Comparison of ENCODE assay signal across 11 mouse cellular contexts in the genomic region with DNA sequence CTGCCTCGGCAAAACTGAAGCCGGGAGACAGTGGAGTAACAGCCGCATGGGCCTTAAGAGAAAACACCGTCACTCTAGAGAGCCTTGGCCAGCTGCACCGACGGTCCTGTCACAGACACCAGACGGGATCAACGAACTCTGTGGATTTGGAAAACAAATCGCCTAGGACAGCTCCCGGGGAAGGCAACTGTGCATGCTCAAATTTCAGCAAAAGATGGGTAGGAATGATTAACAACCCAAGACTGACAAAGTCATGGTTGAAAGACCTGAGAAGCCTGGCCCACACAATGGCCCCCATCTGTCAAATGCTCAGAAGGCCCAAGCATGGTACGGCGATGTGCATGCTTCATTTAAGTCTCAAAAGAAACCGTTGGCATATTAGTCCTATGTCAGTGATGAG.
DNase-seq lines count a peak whose midpoint lies in the region; ATAC-seq lines count a peak whose summit lies in the region.
"Had no signal": no experiment of that assay in that cellular context is flagged by ENCODE, and none has a peak within 500 bp of the region (broad histone marks: within the 10 kb centered on the region; RNA-seq: fewer than 3 reads in every experiment).

No protein-coding gene starts in this region.

- no peak overlapping the region for H3K4me3 ChIP-seq in hindbrain, embryonic 13.5 days
- no peak overlapping the region for H3K4me3 ChIP-seq in midbrain, embryonic 13.5 days (replicated peaks)
- H3K4me3 ChIP-seq in heart, embryonic 12.5 days: no peak overlapping the region

- H3K9me3 ChIP-seq in hindbrain, embryonic 13.5 days: peaks cover 8% of the 10 kb centered on the region
- H3K9me3 ChIP-seq in midbrain, embryonic 13.5 days: 0 out of 2 replicates have a peak, but pooled peaks cover 2% of the 10 kb centered on the region
- H3K9me3 ChIP-seq in heart, embryonic 12.5 days (replicated peaks): no peaks in the 10 kb centered on the region; the same call in 1 of the 2 replicates

- no peak overlapping the region for H3K4me2 ChIP-seq in hindbrain, embryonic 13.5 days
- H3K4me2 ChIP-seq in midbrain, embryonic 13.5 days (replicated peaks): no peak overlapping the region
- H3K4me2 ChIP-seq in heart, embryonic 12.5 days: no peak overlapping the region

- H3K36me3 ChIP-seq in hindbrain, embryonic 13.5 days: no peaks in the 10 kb centered on the region
- H3K36me3 ChIP-seq in midbrain, embryonic 13.5 days: no peaks in the 10 kb centered on the region; the same call in 1 of the 2 replicates
- peaks cover 3% of the 10 kb centered on the region; the same call in 1 of the 2 replicates for H3K36me3 ChIP-seq in heart, embryonic 12.5 days

- no peak overlapping the region for H3K9ac ChIP-seq in hindbrain, embryonic 13.5 days
- no peak overlapping the region for H3K9ac ChIP-seq in midbrain, embryonic 13.5 days (replicated peaks)
- no peak overlapping the region for H3K9ac ChIP-seq in heart, embryonic 12.5 days

- H3K4me1 ChIP-seq in hindbrain, embryonic 13.5 days (replicated peaks): peaks cover 31% of the 10 kb centered on the region
- H3K4me1 ChIP-seq in midbrain, embryonic 13.5 days (replicated peaks): peaks cover 29% of the 10 kb centered on the region
- H3K4me1 ChIP-seq in heart, embryonic 12.5 days (replicated peaks): peaks cover 20% of the 10 kb centered on the region

- 18% methylated on average over 13 of the region's 13 CpGs for WGBS in hindbrain, embryonic 13.5 days
- 41% methylated on average over 13 of the region's 13 CpGs for WGBS in midbrain, embryonic 13.5 days
- 58% methylated on average over 13 of the region's 13 CpGs for WGBS in heart, embryonic 12.5 days

- no peak for ATAC-seq in hindbrain, embryonic 13.5 days (ENCODE audit: low FRiP score)
- ATAC-seq in midbrain, embryonic 13.5 days: no peak
- no peak for ATAC-seq in heart, embryonic 12.5 days (ENCODE audit: insufficient number of reproducible peaks, low FRiP score)

- peak; percentile 59 to 60 for DNase-seq in cerebellum, postnatal 10 days
- DNase-seq in cerebellum, adult 11 months: no peak
- DNase-seq in lung, postnatal 36 days: peak; percentile 5
- DNase-seq in lung, postnatal 14 days: no peak
- no peak for DNase-seq in adipocyte (ENCODE audit: low spot score)
- DNase-seq: adrenal gland, postnatal 25 days; heart, postnatal 4 days had no signal

- H3K27me3 ChIP-seq in hindbrain, embryonic 13.5 days: no peaks in the 10 kb centered on the region
- no peaks in the 10 kb centered on the region; the same call in 1 of the 2 replicates for H3K27me3 ChIP-seq in midbrain, embryonic 13.5 days
- H3K27me3 ChIP-seq in heart, embryonic 12.5 days (replicated peaks): no peaks in the 10 kb centered on the region

- H3K27ac ChIP-seq in hindbrain, embryonic 13.5 days: 0 out of 2 replicates have a peak overlapping the region, but pooled peaks have one; percentile 14
- H3K27ac ChIP-seq in midbrain, embryonic 13.5 days: peak overlapping the region; percentile 41
- H3K27ac ChIP-seq in heart, embryonic 12.5 days (ENCODE audit: poor library complexity, severe bottlenecking): no peak overlapping the region
- H3K27ac ChIP-seq: macrophage had no signal

Comparison
In these comparisons a context has a peak if more than half of its experiments do, and no peak if none do; other contexts are left out.
1. DNase-seq: peak in cerebellum, postnatal 10 days (2 of 2) and lung, postnatal 36 days (single experiment); none in cerebellum, adult 11 months (single experiment), lung, postnatal 14 days (single experiment) and adipocyte (single experiment).